Mouse (Mus musculus) liver, embryonic 14.5 days (tissue): ENCODE measurements around the gene Fam243. TPM values are rescaled to one million over a fixed set of nuclear protein-coding genes. Genes with fewer than 3 reads are reported as not detected.

Source experiments
- ATAC-seq: fragments of 200-750 bp; cut with Nextera tagmentation; 2 replicates; pipeline ENCODE4 v1.8.0; 2017; ENCODE audit warnings: moderate number of reproducible peaks, mild to moderate bottlenecking, moderate library complexity; ENCODE audit not compliant: insufficient read depth
- DNase-seq, 3 experiments: peaks; one replicate each; pipeline ENCODE4 v3.0.0-alpha.2; 2012 to 2013; ENCODE audit warnings: low read depth in 3 of 3, low spot score in 3 of 3
- H3K27ac ChIP-seq: fragments of 300-500 bp; sonication (generic); 2 replicates; pipeline ENCODE4 v1.5.1; 2014; ENCODE audit warnings: moderate library complexity, mild to moderate bottlenecking, control low read depth, inconsistent platforms
- H3K27me3 ChIP-seq: fragments of 300-500 bp; sonication (generic); 2 replicates; pipeline ENCODE4 v1.6.1; 2014; ENCODE audit warnings: mild to moderate bottlenecking, low read length, moderate library complexity; ENCODE audit not compliant: control insufficient read depth, insufficient read depth
- H3K36me3 ChIP-seq: fragments of 300-500 bp; sonication (generic); replicated peaks from 2 replicates; pipeline ENCODE4 v1.6.1; 2014; ENCODE audit warnings: low read depth; ENCODE audit not compliant: control insufficient read depth, insufficient read depth
- H3K4me1 ChIP-seq, 2 experiments: fragments of 200-500 bp in 1 of 2; fragments of 300-500 bp in 1 of 2; sonication (generic) in 1 of 2; replicated peaks; 2 replicates each; pipeline ENCODE4 v1.6.1; 2012 to 2014; ENCODE audit warnings: antibody characterized with exemption in 1 of 2, inconsistent platforms in 1 of 2, low read length in 1 of 2; ENCODE audit not compliant: control insufficient read depth in 2 of 2, insufficient read depth in 2 of 2
- H3K4me2 ChIP-seq: fragments of 300-500 bp; sonication (generic); 2 replicates; pipeline ENCODE4 v1.6.1; 2014; ENCODE audit warnings: low read depth, mild to moderate bottlenecking, control low read depth, moderate library complexity
- H3K4me3 ChIP-seq, 2 experiments: fragments of 200-500 bp in 1 of 2; fragments of 300-500 bp in 1 of 2; sonication (generic) in 1 of 2; 2 replicates each; pipeline ENCODE4 v1.5.1; 2012 to 2014; ENCODE audit warnings: low read depth in 2 of 2, low read length in 2 of 2, mild to moderate bottlenecking in 2 of 2, control low read depth in 1 of 2, inconsistent platforms in 1 of 2, moderate library complexity in 1 of 2; ENCODE audit not compliant: insufficient read depth in 1 of 2
- H3K9ac ChIP-seq: fragments of 300-500 bp; sonication (generic); replicated peaks from 2 replicates; pipeline ENCODE4 v1.6.1; 2014; ENCODE audit warnings: mild to moderate bottlenecking, control low read depth, moderate library complexity
- H3K9me3 ChIP-seq: fragments of 300-500 bp; sonication (generic); 2 replicates; pipeline ENCODE4 v1.6.1; 2016; ENCODE audit warnings: low read length, mixed read lengths; ENCODE audit not compliant: control insufficient read depth
- CTCF ChIP-seq: IDR thresholded peaks from 2 replicates; pipeline ENCODE4 v1.5.1; 2016; ENCODE audit warnings: antibody characterized with exemption, low read depth, control low read depth
- EP300 ChIP-seq: IDR thresholded peaks from 2 replicates; pipeline ENCODE4 v1.6.1; 2016; ENCODE audit warnings: antibody characterized with exemption, low read depth
- WGBS: fragments of 180-500 bp; shearing (Covaris S2); extraction: QIAGEN DNeasy Blood & Tissue Kit; methylation state at CpG from one replicate; pipeline ENCODE4 v1.1.7; 2014; ENCODE audit not compliant: insufficient replicate concordance; 5-methylcytosine and 5-hydroxymethylcytosine counted together
- polyA plus RNA-seq, 2 experiments: library from polyadenylated mRNA; depleted of rRNA in 1 of 2; stranded (reverse) in 1 of 2; unstranded in 1 of 2; fragments of >200 nt; fragmentation: Nextera tagmentation in 1 of 2; extraction: Ambion mirVana in 1 of 2; gene quantifications; 2 replicates each; pipeline versions ENCODE4 v1.2.1 to v1.2.3; 2012 to 2014

Fam243 gene
- polyA plus RNA-seq (2012; rRNA removed) (0.01 and 0.02 TPM in 2 replicates), polyA plus RNA-seq (2014; fragmentation: Nextera tagmentation; extraction: Ambion mirVana) (not detected in 2 replicates)

- DNase-seq, result no peak
- Histone ChIP-seq H3K9me3 (no peaks in the 10 kb centered on the region), H3K27me3 (no peaks in the 10 kb centered on the region), H3K4me2 (no peak within 1 kb of the TSS), H3K9ac (no peak within 1 kb of the TSS), H3K4me1 (0 out of 4 replicates have a peak, but pooled peaks cover 0 to 2% of the 10 kb centered on the region in 2 experiments), H3K27ac (no peak within 1 kb of the TSS), H3K4me3 (no peak within 1 kb of the TSS), H3K36me3 (no peaks in the 10 kb centered on the region)
- no peak for ATAC-seq
- TF ChIP-seq EP300, result no peak
- TF ChIP-seq CTCF, result no peak
- WGBS, result 72% methylated on average over 8 of the region's 8 CpGs
Observed at GRCm38 (mm10) chr16:92321341-92321740, at the start of gene Fam243. Gene Fam243, minus strand, starts transcription at chr16:92321441.

GRCm38 (mm10) chr16:92369260-92369659 lies 48.0 kb upstream of the Fam243 start:
- WGBS, result 12% methylated on average over 2 of the region's 2 CpGs
- H3K9ac ChIP-seq, result no peak overlapping the region
- DNase-seq (peak; percentile 76 to 87 (median 78)), ATAC-seq (peak; percentile 94)
- H3K4me2 ChIP-seq, result peak overlapping the region; percentile 33
- no peak for TF ChIP-seq CTCF
- no peak for TF ChIP-seq EP300
- H3K4me3 ChIP-seq, result no peak overlapping the region
- no peaks in the 10 kb centered on the region for H3K27me3 ChIP-seq
- H3K36me3 ChIP-seq, result no peaks in the 10 kb centered on the region
- no peak overlapping the region for H3K27ac ChIP-seq
- no peaks in the 10 kb centered on the region for H3K9me3 ChIP-seq
- peaks cover 5 to 20% of the 10 kb centered on the region in 2 experiments for H3K4me1 ChIP-seq

- Histone ChIP-seq H3K27me3 (no peaks in the 10 kb centered on the region), H3K9me3 (no peaks in the 10 kb centered on the region), H3K27ac (no peak overlapping the region), H3K4me1 (peaks cover 5 to 20% of the 10 kb centered on the region in 2 experiments), H3K9ac (no peak overlapping the region), H3K4me3 (no peak overlapping the region), H3K36me3 (no peaks in the 10 kb centered on the region), H3K4me2 (no peak overlapping the region)
- DNase-seq (no peak), ATAC-seq (no peak)
- 68% methylated on average over 7 of the region's 7 CpGs for WGBS
- TF ChIP-seq CTCF (no peak), EP300 (no peak)
Observed at GRCm38 (mm10) chr16:92365477-92365876, 44.2 kb upstream of the Fam243 start.

- 73% methylated on average over 7 of the region's 7 CpGs for whole genome bisulfite sequencing
- H3K4me2 ChIP-seq, result no peak overlapping the region
- H3K9me3 ChIP-seq, result no peaks in the 10 kb centered on the region
- DNase-seq (no peak), ATAC-seq (no peak)
- H3K4me3 ChIP-seq, result no peak overlapping the region
- no peak overlapping the region for H3K27ac ChIP-seq
- no peaks in the 10 kb centered on the region for H3K4me1 ChIP-seq
- no peaks in the 10 kb centered on the region for H3K27me3 ChIP-seq
- H3K36me3 ChIP-seq, result no peaks in the 10 kb centered on the region
- TF ChIP-seq CTCF (no peak), EP300 (no peak)
- H3K9ac ChIP-seq, result no peak overlapping the region
Observed at GRCm38 (mm10) chr16:92360711-92361110, 39.5 kb upstream of the Fam243 start.

- no peaks in the 10 kb centered on the region for H3K36me3 ChIP-seq
- TF ChIP-seq EP300 (no peak), CTCF (no peak)
- H3K4me1 ChIP-seq, result no peaks in the 10 kb centered on the region
- no peak within 1 kb of the TSS for H3K4me3 ChIP-seq
- ATAC-seq (no peak), DNase-seq (no peak)
- no peak within 1 kb of the TSS for H3K9ac ChIP-seq
- no peaks in the 10 kb centered on the region for H3K27me3 ChIP-seq
- no peak within 1 kb of the TSS for H3K27ac ChIP-seq
- H3K9me3 ChIP-seq, result no peaks in the 10 kb centered on the region
- no peak within 1 kb of the TSS for H3K4me2 ChIP-seq
- WGBS, result 44% methylated on average over 9 of the region's 9 CpGs
Observed at GRCm38 (mm10) chr16:92359229-92359628, 38.0 kb upstream of the Fam243 start, which contains the start of gene Kcne1. Gene Kcne1, minus strand, starts transcription at chr16:92359468.
